Mouse (Mus musculus): ENCODE data around the gene Gigyf1. TPM values are rescaled to one million over a fixed set of nuclear protein-coding genes. Genes with fewer than 3 reads are reported as not detected.

The Gigyf1 gene
- 21.5 and 26.9 TPM in 2 replicates for polyA plus RNA-seq (2012; rRNA removed)

- DNase-seq (ENCODE audit: low read depth) = no peak
Measured at GRCm38 (mm10) chr5:137518436-137518835, at the start of gene Gigyf1. Gigyf1 (plus strand) TSS chr5:137518548.

- DNase-seq (ENCODE audit: low read depth) = no peak
Measured at GRCm38 (mm10) chr5:137472252-137472904, 46.0 kb upstream of the Gigyf1 start.

DNA sequence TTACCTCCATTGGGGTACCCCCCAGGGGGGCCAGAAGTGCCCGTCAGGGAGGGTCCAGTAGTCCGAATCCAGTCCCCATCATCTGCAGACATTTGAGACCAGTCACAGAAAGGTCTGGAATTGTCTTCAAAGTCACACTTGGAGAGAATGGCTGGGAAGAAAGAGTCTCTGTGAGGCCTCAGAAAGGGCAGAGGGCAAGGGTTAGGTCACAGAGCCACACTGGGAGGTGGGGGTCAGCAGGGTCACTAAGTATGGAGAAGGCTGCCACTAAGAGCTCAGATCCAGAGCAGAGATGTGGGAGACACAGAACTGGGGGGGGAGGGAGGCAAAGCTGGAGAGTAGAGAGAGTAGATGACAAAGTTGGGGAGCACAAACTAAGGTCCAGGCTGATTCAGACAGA, 44.0 kb upstream of the Gigyf1 start:
- no peak for DNase-seq (ENCODE audit: low read depth)

GRCm38 (mm10) chr5:137476964-137477363, 41.4 kb upstream of the Gigyf1 start, which contains the start of gene Zan:
Zan (minus strand) TSS chr5:137477064.
- no peak for DNase-seq (ENCODE audit: low read depth)

DNA sequence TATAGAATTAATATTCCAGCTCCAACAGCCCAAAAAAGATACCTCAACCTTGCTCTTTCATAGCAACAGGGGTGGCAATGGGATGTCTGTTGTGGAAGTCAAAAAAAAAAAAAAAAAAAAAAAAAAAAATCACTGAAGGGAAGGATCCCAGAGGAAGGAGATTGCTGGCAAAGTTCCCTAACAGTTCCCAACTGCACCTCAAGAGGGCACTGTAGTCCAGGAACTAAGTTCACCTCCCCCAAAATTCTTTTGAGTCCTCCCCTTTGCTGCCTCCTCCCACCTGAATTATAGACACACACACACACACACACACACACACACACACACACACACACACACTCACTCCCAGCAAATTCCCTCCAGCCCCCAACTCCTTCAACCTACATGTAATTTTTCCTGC, 37.2 kb upstream of the Gigyf1 start:
- no peak for DNase-seq (ENCODE audit: low read depth)

DNA sequence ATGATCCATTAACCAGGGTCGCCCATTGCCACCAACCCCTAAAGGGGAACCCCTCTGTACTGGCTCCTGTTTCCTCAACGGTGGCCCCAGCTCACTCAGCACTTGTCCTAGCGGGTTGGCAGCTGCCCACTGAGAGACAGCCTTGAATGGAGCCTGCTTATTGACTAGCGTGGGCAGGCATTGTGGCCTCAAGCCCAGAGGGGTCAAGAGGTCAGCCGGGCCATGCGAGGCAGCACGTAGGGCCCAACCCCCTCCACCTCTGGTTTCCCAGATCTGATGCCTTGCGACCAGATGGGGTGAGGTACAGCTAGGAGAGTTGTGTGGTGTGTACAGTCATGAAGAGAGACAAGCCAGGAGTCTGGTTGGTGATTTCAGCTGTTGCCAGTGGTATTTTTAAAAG, 36.5 kb upstream of the Gigyf1 start:
- DNase-seq (ENCODE audit: low read depth) = no peak

GRCm38 (mm10) chr5:137485071-137485850, 33.1 kb upstream of the Gigyf1 start:
- DNase-seq (ENCODE audit: low read depth) = no peak

DNA sequence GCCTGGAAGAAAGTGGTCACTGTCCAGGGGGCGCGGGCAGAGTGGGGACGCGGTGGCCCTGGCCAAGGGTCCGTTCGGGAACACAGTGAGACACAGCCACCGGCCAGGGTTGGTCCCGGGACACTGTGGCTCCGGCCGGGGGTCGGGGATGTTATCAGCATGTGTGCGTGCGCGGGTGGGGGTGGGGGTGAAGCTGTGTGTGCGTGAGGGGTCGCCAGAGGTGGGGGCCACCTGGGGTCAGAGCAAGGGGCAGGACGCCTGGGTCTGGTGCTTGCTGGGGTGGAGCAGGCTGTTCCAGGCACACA, 32.5 kb upstream of the Gigyf1 start:
- no peak for DNase-seq (ENCODE audit: low read depth)

DNA sequence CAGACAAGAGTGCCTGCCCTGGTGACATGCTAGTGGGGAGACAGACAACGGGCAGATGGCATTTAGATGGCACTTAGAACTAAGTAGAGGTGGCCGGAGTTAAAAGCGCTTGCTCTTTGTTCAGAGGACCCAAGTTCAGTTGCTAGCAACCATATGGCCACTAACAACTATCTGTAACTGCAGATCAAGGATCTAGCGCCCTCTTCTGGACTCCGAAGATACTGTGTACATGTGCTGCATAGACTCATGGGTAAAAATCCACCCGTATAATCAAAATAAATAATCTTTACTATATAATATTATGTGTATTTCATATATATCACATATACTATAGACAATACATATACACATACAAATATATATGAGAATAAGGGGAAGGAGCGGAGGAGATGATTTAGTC, 30.7 kb upstream of the Gigyf1 start:
- no peak for DNase-seq (ENCODE audit: low read depth)

DNA sequence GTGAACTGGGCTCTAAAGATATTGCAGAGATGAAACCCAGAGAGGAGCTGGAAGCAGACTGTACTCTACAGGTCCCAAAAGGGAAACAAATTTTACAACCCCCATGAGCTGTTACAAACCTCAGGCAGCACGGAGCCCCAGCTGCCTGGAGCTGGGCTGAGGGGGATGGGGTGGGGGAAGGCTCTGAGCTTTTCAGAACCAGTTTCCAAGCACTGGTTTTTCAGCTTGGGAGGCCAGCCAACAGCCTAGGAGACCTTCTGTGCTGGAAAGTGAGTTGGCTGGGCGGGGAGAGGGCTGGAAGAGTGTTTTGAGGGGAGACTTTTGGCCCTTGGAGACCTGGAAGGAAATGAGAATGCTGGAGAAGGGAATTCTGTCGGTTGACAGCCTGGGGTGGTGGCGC, 26.8 kb upstream of the Gigyf1 start:
- DNase-seq (ENCODE audit: low read depth) = no peak

DNA sequence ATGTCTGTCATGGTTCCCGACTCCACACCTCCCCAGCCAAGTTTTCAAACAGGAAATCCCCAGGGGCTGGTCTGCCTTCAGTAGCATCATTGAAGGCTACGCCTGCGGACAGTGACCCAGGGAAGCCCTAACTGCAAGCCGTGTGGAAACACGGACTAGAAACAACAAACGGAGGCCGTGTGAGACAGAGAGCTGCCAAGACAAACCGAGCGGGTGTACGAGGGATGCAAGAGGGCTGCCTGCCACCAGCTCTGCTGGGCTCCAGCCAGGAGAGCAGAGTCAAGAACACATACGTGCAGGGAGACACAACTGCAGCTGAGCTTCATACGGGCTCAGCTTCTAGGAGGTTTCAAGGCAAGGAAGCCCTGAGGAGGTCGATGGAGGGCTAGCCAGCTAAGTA, 24.5 kb upstream of the Gigyf1 start:
- DNase-seq (ENCODE audit: low read depth) = no peak

DNA sequence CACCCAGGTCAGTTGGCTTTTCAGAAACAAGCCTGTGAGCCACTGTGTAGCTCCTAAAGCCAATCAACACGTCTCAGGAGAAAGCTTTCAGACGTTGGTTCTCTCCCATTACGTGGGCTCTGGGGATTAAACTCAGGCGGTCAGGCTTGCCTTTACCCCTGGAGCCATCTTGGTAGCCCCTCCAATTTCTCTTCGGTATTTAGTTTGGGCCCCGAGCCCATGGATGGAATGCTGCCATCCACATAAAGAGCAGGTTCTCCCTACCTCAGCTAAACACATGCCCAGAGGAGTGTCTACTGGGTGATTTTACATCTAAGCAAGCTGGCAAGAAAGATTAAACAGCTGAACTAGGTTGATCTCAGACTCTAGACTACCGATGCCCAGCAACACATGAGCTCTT, 18.2 kb upstream of the Gigyf1 start:
- no peak for DNase-seq (ENCODE audit: low read depth)

- peak; percentile 86 for DNase-seq (ENCODE audit: low read depth)
Measured at GRCm38 (mm10) chr5:137501709-137502666, 16.4 kb upstream of the Gigyf1 start, which contains the start of gene Pop7. Pop7 (minus strand) TSS chr5:137502518.

- peak; percentile 34 for DNase-seq (ENCODE audit: low read depth)
Measured at GRCm38 (mm10) chr5:137502667-137503110, 15.7 kb upstream of the Gigyf1 start.

DNA sequence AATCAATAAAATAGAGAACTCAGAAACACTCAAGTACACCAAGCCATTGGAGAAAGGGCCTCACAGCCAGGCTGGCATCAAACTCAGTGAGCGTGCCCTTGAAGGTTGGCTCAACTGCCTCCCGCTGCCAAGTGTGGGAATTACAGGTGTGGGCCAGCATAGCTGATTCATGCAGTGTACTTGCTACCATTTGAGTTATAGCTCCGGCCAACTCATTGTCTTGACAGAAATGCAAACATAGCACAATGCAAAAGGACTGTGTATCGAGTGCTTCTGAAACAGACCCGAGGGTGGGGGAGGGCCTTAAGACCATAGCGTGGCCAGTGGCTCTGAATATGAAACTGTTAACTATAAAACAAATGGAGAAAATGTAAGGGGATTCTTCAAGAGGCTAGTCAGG, 14.3 kb upstream of the Gigyf1 start:
- no peak for DNase-seq (ENCODE audit: low read depth)

GRCm38 (mm10) chr5:137510014-137510501, 8.3 kb upstream of the Gigyf1 start:
- no peak for DNase-seq (ENCODE audit: low read depth)

DNA sequence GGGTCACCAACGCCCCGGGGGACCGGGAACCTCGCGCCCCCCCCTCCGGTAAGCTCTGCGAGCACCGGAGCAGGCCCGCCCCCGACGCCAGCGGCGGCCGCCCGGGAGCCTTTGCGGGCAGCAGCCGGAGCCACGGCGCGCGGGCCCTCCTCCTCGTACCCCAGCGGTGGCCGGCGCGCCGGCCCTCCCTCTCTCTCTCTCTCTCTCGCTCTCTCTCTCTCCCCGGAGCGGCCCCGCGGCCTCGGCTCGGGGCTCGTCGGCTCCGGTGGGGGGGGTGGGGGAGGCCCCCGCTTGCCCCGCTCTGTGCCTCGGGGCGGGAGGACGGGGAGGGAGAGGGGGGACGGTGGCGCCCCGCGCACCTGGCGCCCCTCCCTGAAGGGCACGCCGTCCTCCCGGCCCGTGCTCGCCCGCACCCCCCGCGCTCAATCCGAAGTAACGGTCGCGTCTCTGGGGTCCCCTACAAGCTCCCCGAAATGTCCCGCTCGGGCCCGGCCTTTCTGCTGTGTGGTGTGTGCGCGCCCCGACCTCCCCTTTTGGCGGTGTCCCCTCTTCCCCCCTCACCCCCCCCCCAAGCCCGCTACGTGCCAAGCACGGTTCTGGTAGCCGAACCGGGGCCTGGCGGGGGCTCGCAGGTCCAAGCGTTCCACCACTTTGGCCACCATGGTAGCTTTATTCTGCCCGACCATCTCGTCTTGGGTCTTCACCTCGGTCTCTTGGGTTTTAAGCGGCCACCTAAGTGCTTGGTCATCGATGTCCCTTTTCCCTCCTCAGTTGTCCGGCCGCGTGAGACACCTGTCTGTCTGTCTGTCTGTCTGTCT, 7.6 kb upstream of the Gigyf1 start:
- DNase-seq (ENCODE audit: low read depth) = no peak

DNA sequence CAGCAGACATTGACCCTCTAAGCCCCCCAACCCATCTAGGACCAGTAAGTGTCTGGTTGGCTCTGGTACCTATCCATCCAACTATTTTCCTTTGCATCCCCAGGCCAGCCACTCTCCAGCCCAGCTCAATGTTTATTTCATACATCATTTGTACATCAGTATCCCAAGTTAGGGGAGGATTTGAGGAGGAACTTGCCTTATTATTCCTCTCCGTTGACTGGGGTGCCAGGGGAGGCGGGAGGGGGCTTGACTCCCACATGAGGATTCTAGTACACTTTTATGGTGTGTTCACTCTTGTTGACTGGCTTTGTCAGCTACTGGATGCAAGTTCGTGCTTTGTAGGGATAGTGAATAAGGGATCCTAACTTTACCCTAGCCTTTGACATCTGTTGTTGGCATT, 6.6 kb upstream of the Gigyf1 start:
- DNase-seq (ENCODE audit: low read depth) = no peak

DNA sequence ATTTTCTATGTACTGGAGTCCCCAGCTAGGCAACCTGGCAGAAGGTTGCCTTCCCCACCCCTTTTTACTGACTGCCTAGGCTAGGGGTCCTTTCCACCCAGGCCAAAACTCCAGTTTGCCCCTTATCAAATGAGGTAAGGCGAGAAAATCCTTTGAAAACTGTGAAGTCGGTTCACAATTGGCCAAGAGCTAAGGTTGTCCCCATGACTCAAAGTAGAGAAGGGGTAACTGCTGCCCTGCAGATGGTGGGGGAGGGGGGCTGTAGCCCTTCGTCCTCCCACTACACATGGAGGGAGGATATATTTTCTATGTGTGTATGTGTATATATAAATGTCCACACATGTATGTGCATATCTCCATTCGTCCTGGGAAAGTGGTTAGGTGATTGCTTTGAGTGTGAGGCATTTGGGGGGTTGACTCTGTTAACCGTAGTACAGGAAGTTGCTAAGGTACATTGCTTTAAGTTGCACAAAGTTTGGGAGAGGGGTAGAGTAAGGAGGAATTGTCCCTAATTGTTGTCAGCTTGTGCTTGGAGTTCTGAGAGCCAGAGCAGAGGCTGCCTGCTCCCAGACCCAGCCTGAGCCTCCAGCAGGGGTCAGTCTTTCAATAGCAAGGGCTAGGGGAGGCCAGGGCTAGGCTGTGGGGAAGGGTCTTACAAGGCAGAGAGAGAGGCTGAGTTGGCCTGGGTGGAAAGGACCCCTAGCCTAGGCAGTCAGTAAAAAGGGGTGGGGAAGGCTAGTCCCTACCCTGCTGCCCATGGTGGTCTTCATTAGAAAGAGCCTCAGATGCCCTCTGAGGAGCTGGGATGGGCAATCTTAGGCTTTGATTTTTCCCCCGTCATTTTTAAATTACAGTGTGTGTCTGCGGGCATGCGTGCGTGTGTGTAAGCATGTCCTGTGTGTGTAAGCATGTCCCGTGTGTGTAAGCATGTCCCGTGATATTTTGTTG, 5.2 kb upstream of the Gigyf1 start:
- no peak for DNase-seq (ENCODE audit: low read depth)

All from gonadal fat pad, adult 2 months (tissue).